Mouse (Mus musculus): ENCODE measurements around the gene Mgrn1. TPM values are rescaled to one million over a fixed set of nuclear protein-coding genes. Genes with fewer than 3 reads are reported as not detected.

The Mgrn1 gene
- total RNA-seq, 4 experiments from 2014 or later, result 166 to 200 (median 185) TPM

DNA sequence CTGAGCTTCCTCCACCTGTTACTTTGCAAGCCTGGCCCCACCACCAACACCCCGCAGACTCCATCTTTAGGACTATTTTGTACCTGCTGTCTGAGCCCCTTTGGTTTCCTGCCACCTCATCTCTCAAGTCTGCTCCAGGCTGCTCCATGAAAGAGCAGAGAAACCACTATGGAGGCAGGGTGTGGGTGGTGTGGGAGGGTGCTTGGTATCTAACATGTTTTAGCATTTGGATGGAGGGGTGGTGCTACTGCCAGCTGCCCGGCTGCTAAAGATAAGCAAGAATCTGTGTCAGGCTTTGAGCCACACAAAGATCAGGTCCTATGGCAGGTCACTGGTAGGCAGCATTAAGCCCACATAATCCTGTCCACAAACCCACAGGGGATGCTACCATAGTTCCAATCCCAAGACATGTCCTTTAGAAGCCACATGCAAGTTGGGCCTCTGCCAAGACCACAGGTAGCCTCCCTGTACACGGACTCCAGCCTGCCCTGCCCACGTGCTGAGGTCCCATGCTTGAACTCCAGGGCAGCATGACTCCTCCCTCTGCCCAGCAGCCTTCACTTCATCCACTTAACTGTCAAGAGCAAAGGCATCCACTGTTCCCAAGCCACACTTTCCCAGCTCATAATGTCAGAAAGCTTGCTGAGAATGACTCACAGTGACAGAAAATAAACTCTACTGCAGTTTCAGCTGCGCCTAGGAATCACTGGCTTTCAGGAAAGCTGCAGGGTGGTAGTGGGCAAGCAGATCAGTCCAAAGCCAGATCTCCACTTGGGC lies 92.4 kb downstream of the Mgrn1 start:
- DNase-seq (ENCODE audit: low spot score), result no peak

DNA sequence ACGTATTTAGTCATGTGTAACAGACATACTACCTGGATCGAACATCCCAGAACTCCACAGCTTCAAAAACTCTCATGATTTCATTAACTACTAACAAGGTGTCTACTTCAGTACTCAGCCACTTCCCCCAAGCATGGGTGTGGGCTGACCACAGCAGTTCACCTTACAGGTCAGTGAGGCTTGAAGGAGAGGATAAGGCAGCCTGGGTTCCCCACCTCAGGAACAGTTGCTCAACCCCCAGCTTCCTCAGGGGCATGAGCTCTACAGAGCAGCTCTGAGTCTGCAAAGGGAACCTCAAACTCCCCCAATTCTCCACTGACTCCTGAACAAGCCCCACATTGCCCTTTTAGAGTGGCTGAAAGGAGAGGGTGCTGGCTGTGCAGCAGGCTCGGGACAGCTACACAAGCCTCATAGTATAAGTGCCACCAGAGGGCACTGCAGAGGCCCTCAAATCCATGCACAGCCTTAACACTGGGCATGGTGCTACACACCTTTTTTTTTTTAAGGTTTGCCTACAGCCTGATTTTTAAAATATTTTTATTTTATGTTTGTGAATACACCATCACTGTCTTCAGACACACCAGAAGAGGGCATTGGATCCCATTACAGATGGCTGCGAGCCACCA lies 93.8 kb downstream of the Mgrn1 start:
- no peak for DNase-seq (ENCODE audit: low spot score)

DNA sequence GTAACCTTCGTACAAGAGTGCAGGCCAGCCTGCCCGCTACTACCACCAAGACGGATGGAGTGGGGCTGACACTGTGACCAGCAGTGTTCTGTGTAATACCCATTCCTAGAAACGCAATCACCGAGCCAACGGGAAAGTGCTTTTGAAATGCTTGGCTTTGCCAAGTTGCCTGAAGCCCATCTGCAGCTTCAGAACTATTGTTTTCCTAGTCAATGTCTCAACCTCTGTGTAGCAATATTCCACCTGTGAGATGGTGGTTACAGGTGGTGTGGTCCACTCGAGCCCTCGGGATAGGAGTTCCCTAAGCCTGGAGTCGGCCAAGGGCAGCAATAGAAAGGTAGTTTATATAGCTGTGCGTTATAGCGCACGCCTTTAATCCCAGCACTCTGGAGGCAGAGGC lies 98.7 kb downstream of the Mgrn1 start:
- no peak for DNase-seq (ENCODE audit: low spot score)

Other genes starting within 250 kb of the Mgrn1 start
- 1 to 10 TPM; 6.9 to 9.3 (median 8.1) TPM for gene Vasn, start 246.3 kb upstream of the Mgrn1 start, total RNA-seq (2022)
- gene Dnaja3, start 246.3 kb upstream of the Mgrn1 start, total RNA-seq (2022), result 100 to 1,000 TPM; 146 to 154 (median 153) TPM
- gene Coro7, start 206.5 kb upstream of the Mgrn1 start, total RNA-seq (2022), result 10 to 100 TPM; 11.3 to 16.1 (median 15.4) TPM
- 1 to 10 TPM; 1.7 to 2.1 (median 2.0) TPM for gene Nmral1, start 166.9 kb upstream of the Mgrn1 start, total RNA-seq (2022)
- gene Hmox2, start 159.9 kb upstream of the Mgrn1 start, total RNA-seq (2022), result 10 to 100 TPM; 70.0 to 78.7 (median 75.8) TPM
- gene Cdip1, start 96.0 kb upstream of the Mgrn1 start, total RNA-seq (2022), result 10 to 100 TPM; 61.1 to 68.9 (median 65.8) TPM
- gene 4930562C15Rik, start 50.8 kb upstream of the Mgrn1 start, total RNA-seq (2022), result not detected
- gene Ubald1, start 5.9 kb upstream of the Mgrn1 start, total RNA-seq (2022), result 10 to 100 TPM; 14.6 to 20.6 (median 19.2) TPM
- gene Nudt16l1, start 52.5 kb downstream of the Mgrn1 start, total RNA-seq (2022), result 10 to 100 TPM; 14.2 to 20.0 (median 16.6) TPM
- 10 to 100 TPM; 10.6 to 13.3 (median 12.2) TPM for gene Anks3, start 78.0 kb downstream of the Mgrn1 start, total RNA-seq (2022)
- gene Sept12, start 111.6 kb downstream of the Mgrn1 start, total RNA-seq (2022), result not detected
- gene Smim22, start 121.0 kb downstream of the Mgrn1 start, total RNA-seq (2022), result not detected
- 10 to 100 TPM; 11.1 to 19.2 (median 14.7) TPM for gene Rogdi, start 127.3 kb downstream of the Mgrn1 start, total RNA-seq (2022)
- 10 to 100 TPM; 42.2 to 45.5 (median 45.0) TPM for gene Glyr1, start 163.6 kb downstream of the Mgrn1 start, total RNA-seq (2022)
- 10 to 100 TPM; 18.6 to 25.8 (median 22.3) TPM for gene Ubn1, start 163.8 kb downstream of the Mgrn1 start, total RNA-seq (2022)
- 10 to 100 TPM in 1 of 4 experiments, 1 to 10 TPM in 3; 6.3 to 10.6 (median 8.1) TPM for gene Ppl, start 246.2 kb downstream of the Mgrn1 start, total RNA-seq (2022)